Mouse (Mus musculus) skeletal muscle tissue, adult 2 months (tissue): ENCODE measurements at regions not wholly inside any gene's neighbourhood (a gene's known extent, or its start where the extent isn't known, plus 50 kb on each side); places are given as distances from the start of the nearest gene placed in this dataset.
A peak's percentile ranks its signal among the peaks of the same experiment; 100 is the strongest.

Experiments
- DNase-seq: peaks from one replicate; pipeline ENCODE4 v3.0.0-alpha.2; 2012; ENCODE audit warnings: low read depth, low spot score

DNA sequence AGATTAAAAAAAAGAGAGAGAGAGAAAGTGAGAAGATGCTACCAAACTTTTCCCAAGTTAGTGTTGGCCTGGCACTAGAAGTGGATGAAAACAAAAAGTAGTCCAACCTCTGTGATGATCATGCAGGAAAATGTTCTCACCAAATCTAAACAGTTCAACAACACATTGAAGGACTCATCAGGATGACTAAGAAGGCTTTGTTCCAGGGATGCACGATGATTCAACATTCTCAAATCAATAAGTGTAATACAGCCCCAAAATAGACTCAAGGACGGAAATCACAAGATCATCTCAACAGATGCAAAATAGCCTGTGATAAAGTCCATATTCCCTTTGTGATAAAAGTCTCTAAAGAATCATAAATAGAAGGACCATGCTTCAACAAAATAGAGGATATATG lies 106.3 kb downstream of the Cysltr2 start:
- DNase-seq: no peak

DNA sequence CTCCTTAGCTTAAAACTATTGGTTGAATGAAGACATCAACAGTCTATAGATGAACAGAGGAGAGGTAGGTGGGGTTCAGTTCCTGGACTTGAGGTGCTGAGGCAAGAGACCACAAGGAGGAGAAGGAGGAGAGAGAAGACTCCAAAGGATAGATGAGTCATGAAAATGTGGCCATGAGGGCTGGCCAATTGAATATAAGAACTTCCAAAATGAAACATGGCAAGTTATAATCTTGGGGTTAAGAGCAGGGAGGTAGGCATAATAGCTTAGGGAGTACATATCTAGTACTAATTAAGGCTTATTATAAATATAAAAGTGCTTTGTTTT lies 109.9 kb downstream of the Cysltr2 start:
- DNase-seq: no peak

DNA sequence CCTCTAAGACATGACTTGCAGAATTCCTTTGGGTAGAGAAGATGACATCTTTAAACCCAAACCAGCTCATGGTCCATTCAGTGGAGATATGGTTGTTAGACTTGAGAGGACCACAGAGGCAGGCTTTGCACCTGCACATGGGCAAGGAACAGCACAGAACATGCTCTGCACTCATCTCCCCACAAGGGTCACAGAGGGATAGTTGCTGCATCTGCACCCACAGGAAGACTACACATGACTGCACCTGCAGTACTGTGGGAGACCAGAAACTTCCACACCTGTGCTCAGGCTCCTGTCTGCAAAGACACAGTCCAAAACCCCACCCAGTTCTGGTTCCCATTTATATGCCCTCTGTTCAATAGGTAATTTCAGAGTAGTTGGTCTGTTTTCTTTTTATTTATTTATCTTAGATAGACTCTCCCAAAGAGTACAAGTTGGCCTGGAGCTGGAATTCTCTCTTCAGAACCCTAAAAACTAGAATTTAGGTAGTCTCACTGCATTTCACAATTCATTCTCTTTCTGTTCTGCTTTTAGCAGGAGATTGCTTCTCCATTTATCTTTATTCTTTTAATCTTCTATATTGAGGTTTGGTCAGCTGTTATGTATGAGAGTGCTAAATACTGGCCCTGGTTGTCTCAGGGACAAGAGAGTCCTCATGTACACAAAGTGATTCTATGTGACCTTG lies 110.4 kb downstream of the Cysltr2 start:
- no peak for DNase-seq

DNA sequence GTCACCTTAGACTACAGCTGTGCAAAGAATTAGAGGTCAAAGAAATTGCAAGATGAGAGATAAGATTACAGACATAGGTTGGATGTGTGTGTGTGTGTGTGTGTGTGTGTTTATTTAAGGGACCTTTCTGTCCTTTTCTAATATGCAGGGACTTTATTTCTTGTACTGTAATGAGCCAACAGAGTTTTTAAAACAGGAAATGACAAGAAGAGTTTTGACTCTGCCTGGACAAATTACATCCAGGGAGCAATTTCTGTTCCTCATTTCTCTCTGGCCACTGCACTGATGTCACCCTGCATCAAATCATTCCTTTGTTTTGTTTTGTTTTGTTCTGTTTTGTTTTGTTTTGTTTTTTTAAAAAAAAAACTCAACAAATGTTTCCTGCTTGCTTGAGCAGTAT lies 115.3 kb downstream of the Cysltr2 start:
- DNase-seq: no peak

DNA sequence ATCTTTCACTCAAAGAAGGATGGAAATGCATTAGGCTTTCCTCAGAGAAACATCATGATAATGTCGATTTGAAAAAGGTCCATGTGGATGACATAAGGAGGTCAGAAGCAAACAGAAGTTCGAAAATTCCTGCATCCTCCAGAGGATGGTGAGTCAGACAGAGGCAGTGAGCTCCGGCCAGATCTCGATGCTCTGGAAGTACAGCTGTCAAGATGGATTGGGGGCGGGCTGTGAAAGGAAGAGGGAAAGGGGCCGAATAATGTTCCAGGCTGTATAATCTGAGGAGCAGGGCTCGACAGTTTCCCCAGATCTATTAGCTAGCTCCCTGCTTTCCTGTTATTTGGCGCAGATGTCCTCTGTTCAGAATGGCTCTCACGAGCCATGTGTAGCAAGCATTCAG lies 116.6 kb downstream of the Cysltr2 start:
- DNase-seq: peak; percentile 13

DNA sequence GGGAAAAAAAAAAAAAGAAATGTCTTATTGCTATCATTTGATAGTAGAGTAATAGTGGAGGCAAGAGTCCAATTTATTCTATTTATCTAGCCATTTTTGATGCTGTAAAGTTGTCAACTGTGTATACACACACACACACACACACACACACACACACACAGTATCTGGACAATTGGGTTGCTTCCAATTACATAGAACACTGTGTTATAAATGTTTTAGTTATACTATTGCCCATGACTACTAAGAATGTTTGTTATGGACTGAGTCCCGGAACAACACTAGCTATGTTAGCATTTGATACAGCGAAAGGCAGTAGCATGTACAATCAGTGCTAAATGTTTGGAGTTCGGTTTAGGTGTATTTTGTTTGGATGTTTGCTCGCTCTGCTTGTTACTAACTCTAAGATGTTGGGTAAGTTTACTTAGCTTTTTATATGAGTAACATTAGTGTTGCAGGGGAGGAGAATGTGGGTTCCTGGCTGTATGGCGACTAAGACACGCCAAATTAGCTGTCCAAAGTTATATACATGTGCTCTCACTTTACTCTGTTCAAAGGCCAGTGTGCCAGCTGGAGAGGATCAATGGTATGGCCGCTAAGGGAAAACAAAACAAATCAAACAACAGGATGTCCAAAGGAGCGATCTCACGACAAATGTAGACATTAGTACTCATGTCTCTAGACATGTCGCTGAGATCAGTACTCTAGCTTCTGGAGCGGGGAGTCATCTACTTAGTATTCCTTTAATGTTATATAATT lies 147.6 kb downstream of the Cysltr2 start:
- DNase-seq: no peak

DNA sequence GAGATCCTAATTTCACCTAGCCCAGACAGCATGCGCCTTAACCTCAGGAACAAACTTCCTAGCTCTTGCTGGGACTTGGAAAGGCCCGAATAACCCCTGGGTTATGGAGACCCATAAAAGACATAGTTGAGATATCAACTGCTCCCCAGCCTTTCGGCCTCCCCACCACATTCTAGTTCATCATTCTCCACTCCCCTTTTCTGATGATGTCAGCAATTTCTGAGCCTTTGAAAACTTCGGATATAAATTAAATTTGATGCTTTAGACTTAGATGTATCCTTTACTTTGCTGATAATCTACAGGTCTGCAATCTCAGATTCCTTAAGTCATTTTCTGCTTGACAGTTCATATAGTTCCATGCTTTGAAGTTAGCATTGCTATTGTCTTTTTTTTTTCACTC lies 149.3 kb downstream of the Cysltr2 start:
- DNase-seq: no peak

DNA sequence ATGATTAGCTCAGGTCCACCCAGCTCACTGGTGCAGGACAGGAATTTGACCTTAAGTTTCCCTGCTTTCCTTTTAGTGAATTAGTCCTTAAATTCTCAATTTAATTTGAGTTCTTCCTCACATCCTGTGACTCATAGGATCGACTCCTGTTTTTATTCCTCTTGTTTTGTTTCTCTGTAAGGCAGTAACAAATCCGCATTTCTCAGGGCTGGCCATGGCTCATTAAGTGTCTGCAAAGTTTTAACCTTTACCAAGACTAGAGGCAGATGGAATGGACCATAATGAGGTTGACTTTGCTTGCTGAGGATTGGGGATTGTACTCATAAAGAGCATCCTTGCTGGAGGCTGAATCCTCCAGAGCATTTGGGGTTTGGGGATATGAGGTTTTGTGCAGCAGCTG lies 156.6 kb downstream of the Cysltr2 start:
- DNase-seq: no peak

DNA sequence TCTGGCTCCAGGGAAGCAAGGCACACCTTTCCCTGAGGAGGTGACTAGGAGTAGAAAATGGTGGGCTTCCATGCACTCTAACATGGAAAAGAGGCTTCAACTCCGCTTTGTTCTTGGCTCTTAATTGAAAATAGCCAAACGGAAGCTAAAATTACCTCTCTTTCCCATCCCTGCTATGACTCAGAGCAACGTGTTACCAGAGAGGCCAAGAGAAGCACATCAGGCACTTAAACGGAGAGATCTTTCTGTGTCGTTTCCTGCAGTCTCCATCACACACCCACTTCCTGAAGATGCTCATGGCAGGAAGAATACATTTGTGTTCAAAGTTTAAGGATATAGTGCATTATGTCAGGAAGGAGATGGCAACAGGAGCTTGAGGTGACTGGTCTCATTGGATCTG lies 159.3 kb downstream of the Cysltr2 start:
- no peak for DNase-seq

DNA sequence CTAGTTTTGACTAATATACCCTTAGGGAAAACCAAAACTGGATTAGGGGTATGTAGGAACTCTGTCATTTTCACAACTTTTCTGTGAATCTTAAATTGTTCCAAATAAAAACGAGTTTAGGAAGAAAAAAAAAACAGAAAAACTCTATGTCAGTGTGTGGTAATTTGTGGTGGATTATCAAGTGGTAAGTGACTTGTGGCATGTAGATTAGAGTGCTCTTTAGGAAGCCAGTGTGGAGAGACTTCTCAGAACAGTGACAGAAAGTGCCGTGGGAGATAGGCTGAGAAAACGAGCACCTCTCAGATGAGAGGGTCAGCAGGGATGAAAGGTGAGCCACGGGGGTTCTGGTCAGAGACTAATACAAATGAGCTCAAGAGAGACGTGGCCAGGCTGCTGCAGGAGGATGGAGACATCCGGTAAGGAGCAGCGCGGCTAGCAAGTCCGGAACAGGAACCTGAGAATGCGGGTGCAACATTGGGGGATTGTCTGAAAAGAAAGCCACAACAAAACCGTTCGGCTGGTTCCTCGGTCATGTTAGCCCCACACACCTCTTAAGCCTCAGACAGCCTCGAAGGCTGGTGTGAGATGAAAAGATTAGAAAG lies 161.3 kb downstream of the Cysltr2 start:
- no peak for DNase-seq

DNA sequence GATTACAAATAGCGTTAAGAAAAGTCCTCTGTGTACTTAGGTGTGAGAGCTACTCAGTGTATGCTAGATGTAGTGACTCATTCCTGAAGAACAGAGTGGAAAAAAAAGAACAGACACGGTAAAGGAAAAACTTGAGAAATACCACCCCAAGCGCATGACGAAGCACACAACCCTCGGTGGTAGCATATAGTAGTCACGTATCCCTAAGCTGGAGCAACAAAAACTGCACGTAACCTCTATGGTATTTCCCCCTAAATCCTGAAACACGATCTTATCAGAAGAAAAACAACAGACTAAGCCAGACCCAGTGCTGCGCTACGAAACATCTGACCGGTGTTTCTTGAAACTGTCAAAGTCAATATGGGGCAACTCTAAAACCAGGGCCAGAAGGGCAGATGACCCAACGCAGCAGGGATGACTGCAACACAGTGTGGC lies 162.0 kb downstream of the Cysltr2 start:
- DNase-seq: no peak

DNA sequence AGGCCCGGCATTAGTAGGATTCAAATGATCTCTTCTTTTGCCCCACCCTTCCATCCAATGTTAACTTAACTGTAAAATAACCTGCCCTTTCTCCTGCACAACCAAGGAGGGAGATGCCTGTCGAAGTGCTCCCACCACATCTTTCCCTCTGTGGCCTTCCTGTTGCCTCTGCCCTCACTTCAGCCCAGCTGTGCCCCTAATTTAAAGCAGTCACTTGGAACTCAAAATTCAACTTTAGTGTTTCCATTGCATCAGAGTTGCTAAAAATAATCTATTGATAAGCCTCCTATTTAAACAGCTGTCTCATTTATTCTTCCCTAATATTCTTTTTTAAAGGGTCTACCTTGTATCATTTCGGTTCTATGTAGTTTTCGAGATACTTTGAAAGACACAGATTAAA lies 163.1 kb downstream of the Cysltr2 start:
- DNase-seq: no peak

DNA sequence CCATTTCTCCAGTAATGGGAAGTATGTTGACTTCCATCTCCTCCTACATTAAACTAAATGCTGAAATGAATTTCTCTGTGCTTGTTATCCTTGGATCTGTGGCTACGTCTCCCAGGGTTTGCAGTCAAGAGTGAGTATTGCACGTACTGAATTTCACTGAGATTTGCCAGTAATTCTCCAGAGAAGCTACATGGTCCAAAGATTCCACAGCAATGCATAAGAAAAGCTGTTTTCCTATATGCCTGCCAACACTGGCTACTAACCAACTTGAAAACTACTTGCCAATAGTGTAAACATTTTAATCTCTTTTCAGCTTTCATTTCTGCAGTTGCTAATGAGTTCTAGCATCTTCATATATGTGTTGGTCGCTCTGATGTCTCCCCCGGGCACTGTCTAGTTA lies 164.4 kb downstream of the Cysltr2 start:
- no peak for DNase-seq

DNA sequence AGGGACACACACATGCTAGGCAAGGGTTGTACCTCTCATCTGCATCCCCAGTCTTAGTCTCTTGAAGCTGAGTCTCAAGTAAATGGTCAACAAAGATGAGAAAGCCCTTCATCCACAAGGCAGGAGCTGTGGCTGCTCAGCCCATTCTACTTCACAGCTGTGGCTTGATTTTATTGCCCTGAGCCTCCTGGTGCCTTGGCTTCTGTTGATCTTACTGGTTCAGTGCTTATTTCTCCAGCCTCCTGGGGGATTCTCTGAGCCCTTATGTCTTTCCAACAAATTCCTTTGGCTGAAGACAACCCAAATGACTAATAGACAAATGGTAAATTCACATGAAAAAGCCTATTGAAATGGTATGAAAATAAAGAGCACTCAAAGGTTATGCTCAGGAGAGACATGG lies 167.3 kb upstream of the Fndc3a start:
- DNase-seq: peak; percentile 21

DNA sequence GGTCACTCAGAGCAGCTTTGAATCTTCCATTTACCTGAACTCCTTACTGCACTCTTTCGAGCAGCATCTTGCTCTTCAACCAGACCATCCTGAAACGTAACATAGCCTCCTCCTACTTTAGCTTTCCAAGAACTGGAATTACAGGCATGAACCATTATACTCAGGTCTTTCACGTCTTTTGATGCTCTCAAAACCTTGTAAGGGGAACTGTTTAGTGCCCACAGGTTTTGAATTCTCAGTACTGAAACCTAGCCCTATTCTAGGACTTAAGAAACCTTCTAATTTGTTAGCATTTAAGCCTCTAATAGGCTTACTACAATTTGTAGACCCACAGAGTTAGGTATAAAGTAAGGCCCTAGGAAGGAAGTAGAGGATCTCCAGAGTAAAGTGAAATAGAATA lies 163.7 kb upstream of the Fndc3a start:
- no peak for DNase-seq

DNA sequence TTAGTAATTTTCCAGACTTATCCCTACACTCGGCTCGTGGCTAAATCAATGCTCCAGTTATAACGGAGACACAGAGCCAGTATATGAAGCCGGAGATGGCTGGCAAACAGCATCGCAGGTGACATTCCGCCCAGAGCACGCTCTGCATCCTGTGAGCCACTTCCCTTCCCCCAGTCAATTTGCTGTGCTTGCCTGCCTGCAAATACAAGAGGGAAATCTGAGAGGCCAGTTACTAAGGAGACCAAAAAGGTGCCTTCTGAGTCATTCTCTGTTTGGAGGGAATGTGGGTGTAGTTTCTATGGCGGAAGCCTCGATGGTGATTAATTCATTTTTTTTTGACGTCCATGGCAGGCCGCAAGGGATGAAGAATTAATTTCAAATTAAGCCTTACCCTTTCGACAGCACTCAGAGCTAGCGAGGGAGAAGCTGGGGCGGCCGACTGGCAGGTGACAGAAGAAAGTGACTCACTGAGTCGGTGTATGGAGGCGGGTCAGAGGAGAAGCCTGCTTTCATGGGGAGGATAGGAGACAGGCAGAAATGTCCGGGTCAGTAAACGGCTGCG lies 159.5 kb upstream of the Fndc3a start:
- DNase-seq: no peak

DNA sequence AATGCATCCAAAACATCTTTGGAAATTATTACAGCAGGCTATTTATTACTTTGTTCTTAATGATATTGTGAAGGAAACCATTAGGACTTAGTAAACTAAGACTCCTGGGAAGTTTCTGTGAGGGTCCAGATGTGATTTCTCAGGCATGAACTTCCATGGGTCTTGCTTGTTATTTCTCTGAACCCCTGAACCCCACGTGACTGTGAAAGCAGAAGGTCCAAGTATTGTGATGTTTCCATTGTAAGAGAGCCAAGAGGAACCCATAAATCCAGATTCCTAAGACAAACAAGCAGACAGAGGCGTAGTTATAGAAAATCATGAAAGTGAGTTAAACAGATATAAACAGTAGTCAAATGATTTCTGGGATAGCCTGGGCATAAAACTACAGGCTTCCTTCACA lies 157.1 kb upstream of the Fndc3a start:
- no peak for DNase-seq

DNA sequence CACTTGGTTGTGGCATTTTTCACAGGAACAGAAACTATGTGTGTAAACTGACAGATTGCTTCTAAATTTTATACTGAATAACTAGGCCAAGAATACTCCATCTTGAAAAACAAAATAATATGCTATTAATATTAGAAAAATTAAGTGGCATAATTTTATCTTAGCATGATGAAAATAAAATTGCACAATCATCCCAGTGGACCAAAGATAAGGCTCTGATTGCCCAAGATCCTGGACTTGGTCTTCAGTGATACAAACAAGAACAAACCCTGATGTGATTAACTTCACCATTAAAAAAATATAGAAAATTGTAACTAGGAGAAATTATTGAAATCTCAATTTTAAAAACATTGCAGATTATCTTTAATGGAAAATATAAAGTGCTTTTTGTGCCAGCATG lies 155.7 kb upstream of the Fndc3a start:
- no peak for DNase-seq

DNA sequence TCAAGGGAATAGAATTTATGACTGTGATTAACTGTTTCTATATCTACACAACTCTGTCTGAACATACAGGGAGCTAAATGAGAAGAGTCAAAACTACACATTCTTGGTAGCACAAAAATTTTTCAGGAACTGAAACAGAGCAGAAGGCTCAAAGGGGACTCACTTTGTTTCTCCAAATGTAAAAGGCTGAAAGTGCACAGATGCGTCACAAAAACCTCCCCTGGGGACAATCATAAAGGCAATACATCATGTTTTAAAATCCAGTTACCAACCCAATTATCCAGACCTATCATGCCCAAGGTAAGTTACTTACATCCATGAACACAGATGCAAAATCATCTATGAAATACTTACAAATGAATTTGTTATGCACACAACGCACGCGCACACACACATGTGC lies 155.0 kb upstream of the Fndc3a start:
- DNase-seq: no peak

DNA sequence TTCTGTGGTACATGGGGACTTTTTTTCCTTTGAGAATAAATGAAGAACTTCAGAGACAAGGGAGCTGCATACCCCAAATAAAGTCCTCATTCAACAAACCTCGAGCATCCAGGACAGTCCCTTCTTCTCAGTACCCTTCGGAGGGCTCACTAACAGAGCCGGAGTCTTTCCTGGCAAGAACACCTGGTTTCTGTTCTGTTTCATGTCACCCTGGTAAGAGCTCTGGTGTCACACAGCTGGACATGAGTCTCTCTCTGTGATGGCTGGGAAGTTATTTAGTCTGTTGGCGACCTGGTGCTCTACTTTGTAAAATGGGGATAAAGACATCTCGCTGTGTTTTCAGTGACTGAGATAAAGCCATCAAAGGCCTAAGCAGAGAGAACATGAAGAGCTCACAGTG lies 154.3 kb upstream of the Fndc3a start:
- no peak for DNase-seq

DNA sequence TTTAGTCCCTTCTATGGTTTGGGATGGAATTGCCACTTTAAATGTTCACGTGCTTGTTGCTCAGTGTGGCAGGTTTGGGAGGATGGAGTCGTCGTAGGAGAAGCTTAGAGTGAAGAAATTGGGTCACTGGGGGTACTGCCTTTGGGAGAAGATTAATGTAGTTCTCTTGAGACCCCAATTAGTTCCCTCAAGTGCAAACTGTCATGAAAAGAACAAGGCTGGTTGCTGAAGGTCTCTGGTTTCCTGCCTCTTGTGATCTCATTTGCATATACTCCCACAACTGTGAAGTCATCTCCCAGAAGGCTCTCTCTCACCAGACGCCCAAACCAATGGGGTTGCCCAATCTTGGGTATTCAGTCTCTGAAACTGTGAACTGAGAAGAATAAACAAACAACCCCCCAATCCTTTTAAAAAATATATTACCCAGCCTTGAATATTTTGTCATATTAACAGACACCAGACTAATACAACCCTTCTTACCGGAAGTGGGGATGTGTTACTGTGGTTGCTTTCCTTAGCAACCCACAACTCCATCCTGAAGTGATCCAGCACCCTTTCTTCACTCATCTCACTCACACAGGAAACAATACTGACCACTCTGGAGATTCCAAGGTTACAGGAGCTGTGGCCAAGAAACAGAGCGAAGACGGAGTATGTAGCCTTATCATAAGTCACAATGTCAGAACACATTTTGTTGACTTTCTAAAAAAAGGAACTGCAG lies 153.2 kb upstream of the Fndc3a start:
- no peak for DNase-seq

DNA sequence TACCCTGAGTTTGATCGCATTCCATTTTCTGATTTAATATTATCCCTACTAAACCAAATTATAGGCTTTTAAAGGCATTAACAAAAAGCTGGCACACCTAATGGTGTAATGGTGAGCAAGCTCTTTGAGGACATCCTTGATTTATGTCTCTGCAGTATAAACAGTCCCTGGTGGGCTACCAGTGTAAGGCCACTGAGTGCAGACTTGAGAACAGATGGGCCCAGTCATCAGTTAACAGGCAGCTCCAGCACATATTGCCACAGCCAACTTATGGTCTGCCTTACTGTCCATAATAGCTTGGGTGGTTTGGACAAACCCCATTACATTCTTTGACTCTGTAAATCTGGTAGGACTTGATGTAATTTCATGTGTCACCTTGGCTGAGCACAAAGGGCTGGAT lies 144.4 kb upstream of the Fndc3a start:
- DNase-seq: no peak
